Mouse (Mus musculus) neural tube, embryonic 14.5 days (tissue): ENCODE measurements around the gene Naga. TPM values are rescaled to one million over a fixed set of nuclear protein-coding genes. Genes with fewer than 3 reads are reported as not detected.

Source experiments
- ATAC-seq: fragments of 200-750 bp; cut with Nextera tagmentation; 2 replicates; pipeline ENCODE4 v1.8.0; 2017; ENCODE audit warnings: low read depth, mild to moderate bottlenecking, moderate TSS enrichment, moderate library complexity
- H3K27ac ChIP-seq: fragments of 300-500 bp; sonication (generic); 2 replicates; pipeline ENCODE4 v1.5.1; 2014; ENCODE audit warnings: low read depth, mild to moderate bottlenecking, control low read depth, low read length, moderate library complexity, mixed read lengths
- H3K27me3 ChIP-seq: fragments of 300-500 bp; sonication (generic); 2 replicates; pipeline ENCODE4 v1.6.1; 2014; ENCODE audit warnings: low read length; ENCODE audit not compliant: control insufficient read depth, insufficient read depth
- H3K36me3 ChIP-seq: fragments of 300-500 bp; sonication (generic); 2 replicates; pipeline ENCODE4 v1.6.1; 2014; ENCODE audit warnings: low read length, mixed read lengths; ENCODE audit not compliant: control insufficient read depth, insufficient read depth
- H3K4me1 ChIP-seq: fragments of 300-500 bp; sonication (generic); 2 replicates; pipeline ENCODE4 v1.6.1; 2014; ENCODE audit warnings: low read length; ENCODE audit not compliant: control insufficient read depth, insufficient read depth
- H3K4me2 ChIP-seq: fragments of 300-500 bp; sonication (generic); 2 replicates; pipeline ENCODE4 v1.6.1; 2014; ENCODE audit warnings: mild to moderate bottlenecking, low read depth, low read length, control low read depth
- H3K4me3 ChIP-seq: fragments of 300-500 bp; sonication (generic); 2 replicates; pipeline ENCODE4 v1.5.1; 2014; ENCODE audit warnings: low read depth, low read length, control low read depth, mixed read lengths
- H3K9ac ChIP-seq: fragments of 300-500 bp; sonication (generic); replicated peaks from 2 replicates; pipeline ENCODE4 v1.6.1; 2014; ENCODE audit warnings: low read depth, mild to moderate bottlenecking, control low read depth, low read length, mixed read lengths
- H3K9me3 ChIP-seq: fragments of 300-500 bp; sonication (generic); 2 replicates; pipeline ENCODE4 v1.6.1; 2016; ENCODE audit warnings: low read length; ENCODE audit not compliant: control insufficient read depth
- WGBS: fragments of 180-500 bp; shearing (Covaris S2); extraction: QIAGEN DNeasy Blood & Tissue Kit; methylation state at CpG from one replicate; pipeline ENCODE4 v1.1.7; 2014; 5-methylcytosine and 5-hydroxymethylcytosine counted together
- polyA plus RNA-seq: library from polyadenylated mRNA; unstranded; fragments of >200 nt; fragmentation: Nextera tagmentation; extraction: Ambion mirVana; gene quantifications from 2 replicates; pipeline ENCODE4 v1.2.1, GENCODE M21; 2014

Naga gene
- polyA plus RNA-seq, 1 experiment from 2014 or later: 34.9 TPM

- ATAC-seq: no peak
- Histone ChIP-seq H3K27me3 (peaks cover 1% of the 10 kb centered on the region), H3K4me2 (no peak overlapping the region), H3K36me3 (0 out of 2 replicates have a peak, but pooled peaks cover 15% of the 10 kb centered on the region), H3K4me1 (peaks cover 11% of the 10 kb centered on the region; the same call in 1 of the 2 replicates), H3K4me3 (no peak overlapping the region), H3K9me3 (no peaks in the 10 kb centered on the region), H3K27ac (no peak overlapping the region), H3K9ac (no peak overlapping the region)
- 97% methylated on average over 4 of the region's 4 CpGs for WGBS
Observed at GRCm38 (mm10) chr15:82335194-82335593, 3.5 kb downstream of the Naga start.

GRCm38 (mm10) chr15:82325382-82325781 is 13.3 kb downstream of the Naga start:
- ATAC-seq: no peak
- Histone ChIP-seq H3K4me2 (no peak overlapping the region), H3K36me3 (no peaks in the 10 kb centered on the region), H3K27me3 (no peaks in the 10 kb centered on the region), H3K4me3 (no peak overlapping the region), H3K4me1 (no peaks in the 10 kb centered on the region), H3K27ac (no peak overlapping the region), H3K9ac (no peak overlapping the region), H3K9me3 (no peaks in the 10 kb centered on the region)
- 72% methylated on average over 2 of the region's 2 CpGs for WGBS

GRCm38 (mm10) chr15:82322195-82322594 is 16.5 kb downstream of the Naga start:
- H3K4me3 ChIP-seq: no peak overlapping the region
- 80% methylated on average over 8 of the region's 8 CpGs for WGBS
- no peak overlapping the region for H3K27ac ChIP-seq
- H3K4me1 ChIP-seq: no peaks in the 10 kb centered on the region
- H3K27me3 ChIP-seq: no peaks in the 10 kb centered on the region
- no peak overlapping the region for H3K9ac ChIP-seq
- no peaks in the 10 kb centered on the region for H3K9me3 ChIP-seq
- H3K36me3 ChIP-seq: no peaks in the 10 kb centered on the region
- ATAC-seq: no peak
- no peak overlapping the region for H3K4me2 ChIP-seq

- Histone ChIP-seq H3K27ac (no peak overlapping the region), H3K27me3 (no peaks in the 10 kb centered on the region), H3K36me3 (no peaks in the 10 kb centered on the region), H3K9ac (no peak overlapping the region), H3K4me1 (no peaks in the 10 kb centered on the region), H3K9me3 (no peaks in the 10 kb centered on the region), H3K4me3 (no peak overlapping the region), H3K4me2 (no peak overlapping the region)
- WGBS: 69% methylated on average over 1 of the region's 1 CpGs
- ATAC-seq: no peak
Observed at GRCm38 (mm10) chr15:82319613-82320012, 19.1 kb downstream of the Naga start.

- H3K4me1 ChIP-seq: no peaks in the 10 kb centered on the region
- H3K9me3 ChIP-seq: no peaks in the 10 kb centered on the region
- 88% methylated on average over 6 of the region's 6 CpGs for WGBS
- H3K27ac ChIP-seq: no peak overlapping the region
- no peaks in the 10 kb centered on the region for H3K36me3 ChIP-seq
- no peak overlapping the region for H3K4me2 ChIP-seq
- no peak overlapping the region for H3K9ac ChIP-seq
- ATAC-seq: no peak
- H3K27me3 ChIP-seq: no peaks in the 10 kb centered on the region
- no peak overlapping the region for H3K4me3 ChIP-seq
Observed at GRCm38 (mm10) chr15:82317839-82318238, 20.9 kb downstream of the Naga start.

GRCm38 (mm10) chr15:82308416-82308815 is 30.3 kb downstream of the Naga start:
- no peak overlapping the region for H3K4me2 ChIP-seq
- H3K9ac ChIP-seq: no peak overlapping the region
- ATAC-seq: no peak
- H3K36me3 ChIP-seq: no peaks in the 10 kb centered on the region
- H3K4me1 ChIP-seq: no peaks in the 10 kb centered on the region
- WGBS: 80% methylated on average over 3 of the region's 3 CpGs
- no peak overlapping the region for H3K27ac ChIP-seq
- H3K27me3 ChIP-seq: no peaks in the 10 kb centered on the region
- H3K9me3 ChIP-seq: no peaks in the 10 kb centered on the region
- no peak overlapping the region for H3K4me3 ChIP-seq

GRCm38 (mm10) chr15:82307107-82307506 is 31.6 kb downstream of the Naga start:
- no peaks in the 10 kb centered on the region for H3K36me3 ChIP-seq
- no peak overlapping the region for H3K9ac ChIP-seq
- ATAC-seq: no peak
- no peaks in the 10 kb centered on the region for H3K9me3 ChIP-seq
- H3K4me3 ChIP-seq: no peak overlapping the region
- no peak overlapping the region for H3K4me2 ChIP-seq
- H3K27ac ChIP-seq: no peak overlapping the region
- WGBS: 83% methylated on average over 3 of the region's 3 CpGs
- no peaks in the 10 kb centered on the region for H3K4me1 ChIP-seq
- no peaks in the 10 kb centered on the region for H3K27me3 ChIP-seq

- no peak for ATAC-seq
- H3K27me3 ChIP-seq: no peaks in the 10 kb centered on the region
- 57% methylated on average over 39 of the region's 39 CpGs for WGBS
- no peak within 1 kb of the TSS for H3K4me3 ChIP-seq
- H3K4me2 ChIP-seq: no peak within 1 kb of the TSS
- no peak within 1 kb of the TSS for H3K27ac ChIP-seq
- no peaks in the 10 kb centered on the region for H3K9me3 ChIP-seq
- H3K36me3 ChIP-seq: no peaks in the 10 kb centered on the region
- H3K4me1 ChIP-seq: peaks cover 4% of the 10 kb centered on the region; the same call in 1 of the 2 replicates
- H3K9ac ChIP-seq: no peak within 1 kb of the TSS
Observed at GRCm38 (mm10) chr15:82298764-82299561, 39.8 kb downstream of the Naga start, which contains the start of gene Wbp2nl. Gene Wbp2nl, plus strand, starts transcription at chr15:82298954.

- no peak overlapping the region for H3K4me2 ChIP-seq
- no peaks in the 10 kb centered on the region for H3K9me3 ChIP-seq
- H3K27me3 ChIP-seq: no peaks in the 10 kb centered on the region
- no peak overlapping the region for H3K4me3 ChIP-seq
- H3K36me3 ChIP-seq: peaks cover 23% of the 10 kb centered on the region
- H3K4me1 ChIP-seq: peaks cover 14% of the 10 kb centered on the region
- H3K27ac ChIP-seq: peak overlapping the region; percentile 60
- 40% methylated on average over 8 of the region's 8 CpGs for WGBS
- H3K9ac ChIP-seq: no peak overlapping the region
- peak; percentile 32; the same call in 1 of the 2 replicates for ATAC-seq
Observed at GRCm38 (mm10) chr15:82294059-82294458, 44.7 kb downstream of the Naga start.
